Mouse (Mus musculus) hindbrain, embryonic 14.5 days (tissue): ENCODE results near the gene Tnfrsf12a. TPM values are rescaled to one million over a fixed set of nuclear protein-coding genes. Genes with fewer than 3 reads are reported as not detected.

Source experiments
- ATAC-seq: fragments of 200-750 bp; cut with Nextera tagmentation; 2 replicates; pipeline ENCODE4 v1.8.0; 2017; ENCODE audit warnings: moderate number of reproducible peaks, mild to moderate bottlenecking, moderate TSS enrichment, moderate library complexity; ENCODE audit not compliant: low FRiP score
- DNase-seq: peaks from one replicate; pipeline ENCODE4 v3.0.0-alpha.2; 2015; ENCODE audit warnings: low spot score
- H3K27ac ChIP-seq: fragments of 300-500 bp; sonication (generic); 2 replicates; pipeline ENCODE4 v1.5.1; 2014; ENCODE audit warnings: mild to moderate bottlenecking, moderate library complexity
- H3K27me3 ChIP-seq: fragments of 300-500 bp; sonication (generic); 2 replicates; pipeline ENCODE4 v1.6.1; 2014; ENCODE audit warnings: mild to moderate bottlenecking, low read length, mixed read lengths; ENCODE audit not compliant: control insufficient read depth, insufficient read depth
- H3K36me3 ChIP-seq: fragments of 300-500 bp; sonication (generic); replicated peaks from 2 replicates; pipeline ENCODE4 v1.6.1; 2014; ENCODE audit not compliant: control insufficient read depth, insufficient read depth
- H3K4me1 ChIP-seq: fragments of 300-500 bp; sonication (generic); replicated peaks from 2 replicates; pipeline ENCODE4 v1.6.1; 2014; ENCODE audit warnings: antibody characterized with exemption, low read length, mixed read lengths; ENCODE audit not compliant: control insufficient read depth, insufficient read depth
- H3K4me2 ChIP-seq: fragments of 300-500 bp; sonication (generic); replicated peaks from 2 replicates; pipeline ENCODE4 v1.6.1; 2014; ENCODE audit warnings: mild to moderate bottlenecking, moderate library complexity
- H3K4me3 ChIP-seq: fragments of 300-500 bp; sonication (generic); replicated peaks from 2 replicates; pipeline ENCODE4 v1.5.1; 2014; ENCODE audit warnings: mild to moderate bottlenecking, low read length
- H3K9ac ChIP-seq: fragments of 300-500 bp; sonication (generic); 2 replicates; pipeline ENCODE4 v1.6.1; 2014
- H3K9me3 ChIP-seq: fragments of 300-500 bp; sonication (generic); 2 replicates; pipeline ENCODE4 v1.6.1; 2016; ENCODE audit warnings: low read length; ENCODE audit not compliant: control insufficient read depth
- WGBS: fragments of 180-500 bp; shearing (Covaris S2); extraction: QIAGEN DNeasy Blood & Tissue Kit; methylation state at CpG from one replicate; pipeline ENCODE4 v1.1.7; 2014; 5-methylcytosine and 5-hydroxymethylcytosine counted together
- polyA plus RNA-seq: library from polyadenylated mRNA; unstranded; fragments of >200 nt; fragmentation: Nextera tagmentation; extraction: Ambion mirVana; gene quantifications from 2 replicates; pipeline ENCODE4 v1.2.1, GENCODE M21; 2014

The Tnfrsf12a gene
- polyA plus RNA-seq, 1 experiment from 2014 or later, result 3.1 TPM

DNA sequence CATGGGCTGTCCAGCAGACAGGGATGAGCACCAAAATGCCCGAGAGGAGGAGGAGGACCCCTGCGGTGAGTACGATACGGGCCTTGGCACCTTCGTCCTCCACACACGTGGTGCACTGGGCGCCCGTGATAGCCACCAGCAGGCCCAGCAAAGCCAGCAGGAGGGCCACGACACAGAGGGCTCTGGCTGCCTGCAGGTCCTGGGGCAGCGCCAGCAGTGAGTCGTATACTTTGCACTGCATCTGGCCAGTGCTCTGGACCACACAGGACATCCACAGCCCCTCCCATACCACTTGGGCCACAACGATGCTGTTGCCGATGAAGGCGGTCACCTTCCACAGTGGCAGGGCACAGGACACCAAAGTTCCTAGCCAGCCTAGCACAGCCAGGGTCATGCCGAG, 6.0 kb upstream of the Tnfrsf12a start:
- 23% methylated on average over 15 of the region's 15 CpGs for WGBS
- Histone ChIP-seq H3K27me3 (peaks cover 63% of the 10 kb centered on the region), H3K4me1 (no peaks in the 10 kb centered on the region; the same call in 1 of the 2 replicates), H3K4me3 (no peak overlapping the region), H3K9ac (no peak overlapping the region), H3K36me3 (no peaks in the 10 kb centered on the region), H3K4me2 (peak overlapping the region; percentile 6; the same call in 1 of the 2 replicates), H3K9me3 (no peaks in the 10 kb centered on the region), H3K27ac (no peak overlapping the region)
- DNase-seq, result no peak
- ATAC-seq, result 0 out of 2 replicates have a peak, but pooled peaks have one; percentile 19

DNA sequence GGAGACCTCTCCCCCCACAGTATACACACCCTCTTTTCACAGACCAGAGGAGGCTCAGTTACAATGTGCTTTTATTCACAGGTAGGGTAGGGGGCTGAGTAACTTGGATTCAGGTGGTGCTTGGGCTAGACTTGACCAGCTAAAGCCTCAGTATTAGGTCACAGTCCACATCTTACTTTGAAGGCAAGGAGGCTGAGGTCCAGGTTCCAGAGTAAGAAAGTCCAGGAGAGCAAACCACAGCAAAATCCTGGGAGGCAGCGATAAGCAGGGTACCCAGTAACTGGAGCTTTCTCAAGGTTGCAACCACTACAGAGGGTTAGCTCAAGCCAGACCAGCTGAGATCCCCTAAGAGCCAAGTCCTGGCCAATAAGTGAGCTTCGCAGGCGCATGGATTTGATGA, 5.3 kb upstream of the Tnfrsf12a start:
- DNase-seq, result no peak
- Histone ChIP-seq H3K4me1 (no peaks in the 10 kb centered on the region; the same call in 1 of the 2 replicates), H3K36me3 (no peaks in the 10 kb centered on the region), H3K9ac (no peak overlapping the region), H3K4me2 (no peak overlapping the region), H3K9me3 (no peaks in the 10 kb centered on the region), H3K27me3 (peaks cover 70% of the 10 kb centered on the region), H3K27ac (no peak overlapping the region), H3K4me3 (no peak overlapping the region)
- WGBS, result 68% methylated on average over 3 of the region's 3 CpGs
- ATAC-seq, result no peak

DNA sequence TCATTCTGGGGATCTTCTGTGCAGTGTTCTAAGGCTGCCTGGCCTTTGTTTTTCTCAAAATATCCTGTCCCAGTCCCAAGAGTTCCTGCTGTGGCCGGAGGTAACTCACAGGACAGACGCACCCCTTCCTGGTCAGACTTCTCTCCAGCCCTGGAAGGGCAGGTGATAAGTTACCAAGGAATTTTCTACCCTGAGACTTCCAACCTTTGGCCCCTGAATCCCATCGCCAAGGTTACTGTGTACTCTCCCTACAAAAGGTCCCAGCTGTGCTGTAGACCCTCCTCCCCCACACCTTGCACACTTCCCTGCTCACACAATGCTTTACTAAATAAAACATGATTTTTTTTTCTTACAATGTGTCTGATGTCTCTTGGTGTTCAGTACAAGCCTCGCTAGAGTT, 4.8 kb upstream of the Tnfrsf12a start:
- Histone ChIP-seq H3K36me3 (no peaks in the 10 kb centered on the region), H3K4me1 (no peaks in the 10 kb centered on the region; the same call in 1 of the 2 replicates), H3K27ac (no peak overlapping the region), H3K4me2 (no peak overlapping the region), H3K9me3 (no peaks in the 10 kb centered on the region), H3K9ac (no peak overlapping the region), H3K4me3 (no peak overlapping the region), H3K27me3 (peaks cover 72% of the 10 kb centered on the region)
- no peak for DNase-seq
- ATAC-seq, result no peak
- 66% methylated on average over 4 of the region's 4 CpGs for WGBS

DNA sequence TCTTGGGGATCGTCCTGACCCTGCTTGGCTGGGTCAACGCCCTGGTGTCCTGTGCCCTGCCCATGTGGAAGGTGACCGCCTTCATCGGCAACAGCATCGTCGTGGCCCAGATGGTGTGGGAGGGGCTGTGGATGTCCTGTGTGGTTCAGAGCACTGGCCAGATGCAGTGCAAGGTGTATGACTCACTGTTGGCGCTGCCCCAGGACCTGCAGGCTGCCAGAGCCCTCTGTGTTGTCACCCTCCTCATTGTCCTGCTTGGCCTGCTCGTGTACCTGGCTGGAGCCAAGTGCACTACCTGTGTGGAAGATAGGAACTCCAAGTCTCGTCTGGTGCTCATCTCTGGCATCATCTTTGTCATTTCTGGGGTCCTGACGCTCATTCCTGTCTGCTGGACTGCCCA, 3.8 kb upstream of the Tnfrsf12a start:
- Histone ChIP-seq H3K9ac (no peak overlapping the region), H3K36me3 (no peaks in the 10 kb centered on the region), H3K27me3 (peaks cover 80% of the 10 kb centered on the region), H3K9me3 (no peaks in the 10 kb centered on the region), H3K4me3 (no peak overlapping the region), H3K4me2 (no peak overlapping the region), H3K4me1 (peaks cover 8% of the 10 kb centered on the region), H3K27ac (no peak overlapping the region)
- DNase-seq (no peak), ATAC-seq (no peak)
- 79% methylated on average over 10 of the region's 10 CpGs for WGBS

DNA sequence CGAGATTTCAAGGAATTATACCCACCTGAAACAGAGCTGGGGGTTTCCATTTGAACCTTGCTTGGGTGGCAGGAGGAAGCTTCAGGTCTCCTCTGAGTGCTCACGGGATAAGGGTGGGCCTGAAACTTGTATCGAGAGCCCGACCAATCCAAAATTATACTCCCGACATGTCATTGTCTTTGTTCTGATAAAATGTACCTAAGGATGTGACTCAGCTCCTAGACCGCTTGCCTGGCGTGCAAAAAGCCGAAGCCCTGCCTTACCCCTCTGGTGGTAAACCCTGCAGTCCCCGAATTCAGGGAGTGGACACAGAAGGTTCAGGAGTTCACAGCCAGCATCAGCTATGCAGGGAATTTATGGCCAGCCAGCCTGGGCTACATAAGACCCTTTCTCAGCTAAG, 3.1 kb upstream of the Tnfrsf12a start:
- Histone ChIP-seq H3K27me3 (peaks cover 88% of the 10 kb centered on the region), H3K9ac (no peak overlapping the region), H3K4me3 (no peak overlapping the region), H3K4me2 (no peak overlapping the region), H3K9me3 (no peaks in the 10 kb centered on the region), H3K27ac (no peak overlapping the region), H3K36me3 (no peaks in the 10 kb centered on the region), H3K4me1 (peaks cover 10% of the 10 kb centered on the region)
- no peak for ATAC-seq
- WGBS, result 84% methylated on average over 9 of the region's 9 CpGs
- no peak for DNase-seq

DNA sequence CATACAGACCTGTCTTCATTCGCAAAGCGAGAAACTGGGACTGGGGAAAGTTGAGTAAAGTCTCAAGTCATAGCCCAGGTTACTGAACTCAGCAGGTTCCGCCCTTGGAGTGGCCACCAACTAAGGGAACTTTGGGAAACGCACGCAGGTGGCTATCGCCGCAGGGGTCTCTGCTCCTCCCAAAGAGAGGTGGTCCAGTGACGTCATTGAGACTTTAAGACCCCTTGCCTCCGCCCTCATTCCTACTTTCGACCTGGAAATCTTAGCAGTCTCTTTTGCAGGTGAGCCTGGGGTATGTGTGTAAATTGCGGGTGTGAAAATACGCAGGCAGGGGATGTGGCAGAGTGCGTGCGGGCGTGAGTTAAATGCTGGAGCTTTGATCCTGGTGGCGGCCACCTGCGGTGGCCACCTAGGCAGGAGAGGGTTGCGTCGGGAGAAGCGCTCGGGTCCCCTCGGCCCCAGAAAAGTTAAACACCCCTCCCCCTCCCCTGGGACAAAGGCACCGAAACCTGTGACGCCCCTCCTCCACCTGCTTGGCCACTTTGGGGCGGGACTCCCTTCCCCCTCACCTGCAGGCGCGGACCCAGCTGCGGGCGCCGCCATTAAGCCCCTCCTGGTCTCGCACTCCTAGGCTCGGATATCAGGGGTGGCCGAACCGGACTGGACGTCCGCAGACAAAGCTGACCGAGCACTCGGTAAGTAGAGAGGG, 2.0 kb upstream of the Tnfrsf12a start, which contains the start of gene Cldn6:
Gene Cldn6, plus strand, starts transcription at position 123 of the 709 bp plus-strand sequence.
- 4% methylated on average over 35 of the region's 38 CpGs for WGBS
- Histone ChIP-seq H3K9me3 (no peaks in the 10 kb centered on the region), H3K4me1 (peaks cover 16% of the 10 kb centered on the region), H3K27me3 (peaks cover 91% of the 10 kb centered on the region), H3K36me3 (no peaks in the 10 kb centered on the region), H3K4me3 (0 out of 2 replicates have a peak within 1 kb of the TSS, but pooled peaks have one; percentile 6), H3K9ac (no peak within 1 kb of the TSS), H3K4me2 (peak within 1 kb of the TSS; percentile 29), H3K27ac (no peak within 1 kb of the TSS)
- DNase-seq (no peak), ATAC-seq (no peak)

DNA sequence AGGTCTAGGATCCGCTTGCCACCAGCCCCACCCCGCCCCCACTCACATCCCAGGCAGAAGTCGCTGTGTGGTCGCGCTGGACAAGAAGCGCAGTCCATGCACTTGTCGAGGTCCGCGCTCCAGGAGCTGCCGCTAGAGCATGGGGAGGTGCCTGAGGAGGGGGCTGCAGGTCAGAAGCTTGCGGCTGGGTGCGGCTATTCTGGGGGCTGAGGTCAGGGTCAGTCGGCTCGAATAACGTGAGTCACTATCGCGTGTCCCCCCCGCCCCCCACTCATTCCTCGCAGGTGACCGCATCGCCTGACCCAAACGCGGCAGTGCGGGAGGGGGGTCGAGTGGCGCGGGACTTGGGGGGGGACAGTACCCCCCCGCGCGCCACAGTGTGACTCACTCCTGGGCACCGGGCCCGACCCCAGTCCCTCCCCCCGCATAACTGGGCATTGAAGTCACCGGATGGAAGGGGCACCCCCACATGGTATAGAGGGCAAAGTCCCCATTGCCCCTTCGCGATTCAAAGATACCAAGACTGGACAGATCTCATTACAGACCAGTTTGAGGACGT, 716 bp downstream of the Tnfrsf12a start:
- peak overlapping the region; percentile 40 for H3K4me3 ChIP-seq
- H3K27ac ChIP-seq, result no peak overlapping the region
- H3K27me3 ChIP-seq, result peaks cover 66% of the 10 kb centered on the region
- ATAC-seq (no peak), DNase-seq (no peak)
- peaks cover 26% of the 10 kb centered on the region for H3K4me1 ChIP-seq
- H3K4me2 ChIP-seq, result peak overlapping the region; percentile 80
- under 1% methylated on average over 34 of the region's 37 CpGs for whole genome bisulfite sequencing
- H3K36me3 ChIP-seq, result no peaks in the 10 kb centered on the region
- H3K9me3 ChIP-seq, result no peaks in the 10 kb centered on the region
- peak overlapping the region; percentile 53 for H3K9ac ChIP-seq

DNA sequence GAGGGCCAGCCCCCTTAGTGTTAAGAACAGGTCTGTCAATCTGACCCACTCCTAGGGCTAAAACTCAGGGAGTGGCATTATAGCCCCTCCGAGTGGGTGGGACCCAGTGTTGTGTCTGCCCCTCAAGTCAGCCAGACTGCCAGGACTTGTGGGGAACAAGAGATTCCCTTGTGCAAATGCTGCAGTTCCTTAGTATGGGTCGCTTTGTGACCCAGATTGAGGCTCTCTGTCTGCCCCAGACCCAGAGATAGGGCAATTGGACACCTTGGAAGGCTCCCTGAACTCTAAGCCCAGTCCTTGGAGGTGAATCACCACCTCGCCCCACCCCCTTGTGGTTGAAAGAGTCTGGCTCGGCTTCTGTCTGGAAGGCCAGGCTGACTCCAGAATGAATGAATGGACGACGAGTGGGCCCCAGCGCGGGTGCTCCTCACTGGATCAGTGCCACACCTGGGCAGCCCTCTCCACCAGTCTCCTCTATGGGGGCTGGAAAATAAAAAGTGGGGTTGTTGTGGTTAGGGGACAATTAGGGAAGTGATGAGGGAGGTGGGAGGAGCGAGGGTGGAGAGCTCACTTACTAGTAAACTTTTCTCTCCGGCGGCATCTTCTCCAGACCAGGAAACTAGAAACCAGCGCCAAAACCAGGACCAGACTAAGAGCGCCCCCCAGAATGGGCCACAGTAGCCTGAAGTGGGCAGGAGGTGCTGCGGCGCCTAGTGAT, 1.5 kb downstream of the Tnfrsf12a start:
- Histone ChIP-seq H3K27ac (no peak overlapping the region), H3K4me3 (peak overlapping the region; percentile 40), H3K9me3 (no peaks in the 10 kb centered on the region), H3K9ac (no peak overlapping the region), H3K27me3 (peaks cover 58% of the 10 kb centered on the region), H3K4me1 (peaks cover 26% of the 10 kb centered on the region), H3K4me2 (peak overlapping the region; percentile 80), H3K36me3 (no peaks in the 10 kb centered on the region)
- WGBS, result 11% methylated on average over 15 of the region's 15 CpGs
- ATAC-seq, result no peak
- DNase-seq, result no peak

DNA sequence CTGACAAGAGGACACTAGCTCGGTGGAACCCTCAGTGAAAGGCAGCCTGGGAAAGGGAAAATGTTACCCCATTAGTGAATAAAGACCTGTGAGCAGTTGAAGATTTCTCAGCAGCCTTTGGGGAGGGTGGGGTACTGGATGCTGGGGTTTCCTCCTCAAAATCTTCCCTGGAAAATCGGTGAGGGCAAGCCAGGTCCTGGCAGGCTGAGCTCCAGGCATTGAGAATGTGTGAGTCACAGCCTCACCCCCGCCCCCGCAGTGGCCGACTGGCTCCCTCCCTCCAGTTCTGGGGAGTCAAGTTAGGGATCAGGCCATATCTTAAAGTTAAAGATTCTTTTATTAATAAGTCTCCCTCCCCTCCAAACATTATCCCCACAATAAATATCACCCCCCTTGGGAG, 2.1 kb downstream of the Tnfrsf12a start:
- H3K9ac ChIP-seq, result no peak overlapping the region; the same call in 1 of the 2 replicates
- WGBS, result 49% methylated on average over 5 of the region's 5 CpGs
- peaks cover 26% of the 10 kb centered on the region for H3K4me1 ChIP-seq
- H3K27ac ChIP-seq, result no peak overlapping the region
- ATAC-seq (no peak), DNase-seq (no peak)
- H3K4me3 ChIP-seq, result no peak overlapping the region
- peaks cover 52% of the 10 kb centered on the region for H3K27me3 ChIP-seq
- no peaks in the 10 kb centered on the region for H3K9me3 ChIP-seq
- 0 out of 2 replicates have a peak overlapping the region, but pooled peaks have one; percentile 77 for H3K4me2 ChIP-seq
- peaks cover under 1% of the 10 kb centered on the region; the same call in 1 of the 2 replicates for H3K36me3 ChIP-seq
